Mouse (Mus musculus): ENCODE measurements around the gene Myo18a.

Gene Myo18a

GRCm38 (mm10) chr11:77771879-77772713, 9.1 kb downstream of the Myo18a start:
- no peak for DNase-seq (ENCODE audit: low spot score)

- DNase-seq (ENCODE audit: low spot score): no peak
Measured at GRCm38 (mm10) chr11:77775701-77776400, 12.8 kb downstream of the Myo18a start.

- DNase-seq (ENCODE audit: low spot score): no peak
Measured at GRCm38 (mm10) chr11:77777436-77777835, 14.4 kb downstream of the Myo18a start.

- DNase-seq (ENCODE audit: low spot score): no peak
Measured at GRCm38 (mm10) chr11:77777937-77778336, 14.9 kb downstream of the Myo18a start.

- DNase-seq (ENCODE audit: low spot score): no peak
Measured at GRCm38 (mm10) chr11:77779240-77779639, 16.2 kb downstream of the Myo18a start.

GRCm38 (mm10) chr11:77781088-77781487, 18.0 kb downstream of the Myo18a start:
- no peak for DNase-seq (ENCODE audit: low spot score)

- no peak for DNase-seq (ENCODE audit: low spot score)
Measured at GRCm38 (mm10) chr11:77782104-77782815, 19.2 kb downstream of the Myo18a start.

GRCm38 (mm10) chr11:77783211-77783746, 20.2 kb downstream of the Myo18a start:
- DNase-seq (ENCODE audit: low spot score): no peak

GRCm38 (mm10) chr11:77783747-77784646, 21.0 kb downstream of the Myo18a start:
- DNase-seq (ENCODE audit: low spot score): no peak

GRCm38 (mm10) chr11:77784894-77785293, 21.8 kb downstream of the Myo18a start:
- no peak for DNase-seq (ENCODE audit: low spot score)

GRCm38 (mm10) chr11:77785396-77785767, 22.3 kb downstream of the Myo18a start:
- peak; percentile 58 for DNase-seq (ENCODE audit: low spot score)

- DNase-seq (ENCODE audit: low spot score): no peak
Measured at GRCm38 (mm10) chr11:77785768-77786561, 22.9 kb downstream of the Myo18a start.

GRCm38 (mm10) chr11:77787707-77788106, 24.7 kb downstream of the Myo18a start, which contains the start of gene Gm10277:
TSS of gene Gm10277 (minus strand) at chr11:77787747.
- DNase-seq (ENCODE audit: low spot score): no peak

GRCm38 (mm10) chr11:77789512-77789911, 26.5 kb downstream of the Myo18a start:
- no peak for DNase-seq (ENCODE audit: low spot score)

GRCm38 (mm10) chr11:77790286-77790685, 27.2 kb downstream of the Myo18a start:
- no peak for DNase-seq (ENCODE audit: low spot score)

GRCm38 (mm10) chr11:77791241-77791727, 28.2 kb downstream of the Myo18a start:
- peak; percentile 44 for DNase-seq (ENCODE audit: low spot score)

GRCm38 (mm10) chr11:77791752-77792565, 28.9 kb downstream of the Myo18a start:
- DNase-seq (ENCODE audit: low spot score): no peak

GRCm38 (mm10) chr11:77792566-77792909, 29.5 kb downstream of the Myo18a start:
- no peak for DNase-seq (ENCODE audit: low spot score)

GRCm38 (mm10) chr11:77793238-77793930, 30.3 kb downstream of the Myo18a start:
- DNase-seq (ENCODE audit: low spot score): peak; percentile 99

All from embryo, embryonic 10 days (tissue).